In the genomic region with DNA sequence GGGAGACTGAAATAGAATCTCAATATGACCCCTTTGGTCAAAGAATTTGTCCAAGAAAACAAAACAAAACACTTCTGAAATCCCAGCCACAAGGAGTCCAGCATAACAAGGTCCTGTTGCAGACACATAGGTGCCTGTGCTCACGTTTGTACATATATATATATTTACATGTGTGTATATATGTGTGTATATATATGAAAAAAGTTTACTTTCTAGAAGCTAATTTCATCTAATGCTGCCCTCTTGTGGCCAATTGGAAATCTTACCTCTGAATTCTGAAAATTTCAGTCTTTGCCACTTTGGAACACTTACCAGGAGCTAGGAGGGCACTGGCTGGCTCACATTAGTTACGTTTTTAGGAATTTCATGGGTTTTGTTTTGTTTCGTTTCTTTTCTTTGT, we compare ENCODE assay signal across 9 mouse cellular contexts. TPM values are rescaled to one million over a fixed set of nuclear protein-coding genes. Genes with fewer than 3 reads are reported as not detected.
DNase-seq lines count a peak whose midpoint lies in the region; ATAC-seq and TF ChIP-seq lines count a peak whose summit lies in the region.
"Had no signal": no experiment of that assay in that cellular context is flagged by ENCODE, and none has a peak within 500 bp of the region (broad histone marks: within the 10 kb centered on the region; RNA-seq: fewer than 3 reads in every experiment).

No protein-coding gene starts in this region.

- WGBS in kidney, postnatal 0 days, result 30% methylated on average over 3 of the region's 3 CpGs
- WGBS in kidney, embryonic 16.5 days, result 20% methylated on average over 3 of the region's 3 CpGs

- H3K4me1 ChIP-seq in kidney, postnatal 0 days (replicated peaks; ENCODE audit: insufficient read depth, low read length), result no peaks in the 10 kb centered on the region
- no peaks in the 10 kb centered on the region for H3K4me1 ChIP-seq in kidney, embryonic 16.5 days (ENCODE audit: insufficient read depth, low read length)

- no peak overlapping the region for H3K4me2 ChIP-seq in kidney, postnatal 0 days (ENCODE audit: low read length)
- no peak overlapping the region for H3K4me2 ChIP-seq in kidney, embryonic 16.5 days (replicated peaks; ENCODE audit: low read depth, low read length)

- H3K9me3 ChIP-seq in kidney, postnatal 0 days (replicated peaks; ENCODE audit: low read length), result no peaks in the 10 kb centered on the region
- no peaks in the 10 kb centered on the region for H3K9me3 ChIP-seq in kidney, embryonic 16.5 days (ENCODE audit: low read length)
- H3K9me3 ChIP-seq: megakaryocyte, embryonic 14.5 days had no signal

- no peaks in the 10 kb centered on the region for H3K36me3 ChIP-seq in kidney, postnatal 0 days (ENCODE audit: insufficient read depth, low read length)
- no peaks in the 10 kb centered on the region for H3K36me3 ChIP-seq in kidney, embryonic 16.5 days (ENCODE audit: insufficient read depth, low read length)

- no peak overlapping the region for H3K27ac ChIP-seq in kidney, postnatal 0 days
- no peak overlapping the region for H3K27ac ChIP-seq in kidney, embryonic 16.5 days (ENCODE audit: low read length)

- H3K27me3 ChIP-seq in kidney, postnatal 0 days (ENCODE audit: insufficient read depth, low read length), result no peaks in the 10 kb centered on the region
- no peaks in the 10 kb centered on the region for H3K27me3 ChIP-seq in kidney, embryonic 16.5 days (ENCODE audit: insufficient read depth, low read length)

- DNase-seq in kidney, postnatal 0 days (ENCODE audit: low spot score), result peak; percentile 71
- DNase-seq in 416B (ENCODE audit: low read depth), result peak; percentile 66
- peak; percentile 52 to 55 for DNase-seq in B cell, adult 2 months
- peak; percentile 61 for DNase-seq in embryo, embryonic 10.5 days (ENCODE audit: low spot score)
- DNase-seq in gastrocnemius, postnatal 4 days (ENCODE audit: low spot score in 2 of 2), result no peak
- DNase-seq: layer of hippocampus, postnatal 36 days had no signal

- no peak overlapping the region for H3K9ac ChIP-seq in kidney, postnatal 0 days (ENCODE audit: low read depth, low read length)
- no peak overlapping the region for H3K9ac ChIP-seq in kidney, embryonic 16.5 days (replicated peaks; ENCODE audit: low read length)

- peak; percentile 68 for TF ChIP-seq CTCF in kidney, postnatal 0 days (IDR thresholded peaks at IDR 0.05; ENCODE audit: low read depth)

- no peak for ATAC-seq in kidney, postnatal 0 days (replicated peaks; ENCODE audit: low FRiP score, low read depth)
- no peak for ATAC-seq in kidney, embryonic 16.5 days (ENCODE audit: low FRiP score, low TSS enrichment)
- ATAC-seq in monocyte, adult 5-6 weeks (replicated peaks; ENCODE audit: insufficient number of reproducible peaks, low FRiP score, low TSS enrichment, poor library complexity, severe bottlenecking), result no peak

- H3K4me3 ChIP-seq in kidney, postnatal 0 days (replicated peaks; ENCODE audit: low read depth, low read length), result no peak overlapping the region
- H3K4me3 ChIP-seq in kidney, embryonic 16.5 days (ENCODE audit: low read length), result no peak overlapping the region
- H3K4me3 ChIP-seq: megakaryocyte, embryonic 14.5 days had no signal

RNA-seq across cellular contexts. Expression of a gene that starts 17.7 kb away (rescaled TPM):
- 4.1 and 4.3 TPM in 2 replicates for polyA plus RNA-seq in kidney, postnatal 0 days (2015; fragmentation: Nextera tagmentation; extraction: Ambion mirVana)
- polyA plus RNA-seq in kidney, embryonic 16.5 days (2015; fragmentation: Nextera tagmentation; extraction: Ambion mirVana), result 2.6 TPM in 2 replicates
- 16.9 to 24.0 TPM (median 22.9 TPM) in 3 replicates for total RNA-seq in monocyte, adult 5-6 weeks (2017)
- total RNA-seq in gastrocnemius, postnatal 4 days (2021), result 10 to 100 TPM; 10.1 to 10.4 TPM

RNA-seq across cellular contexts. Expression of a gene that starts 44.8 kb away (rescaled TPM):
- not detected in 2 replicates for polyA plus RNA-seq in kidney, postnatal 0 days (2015; fragmentation: Nextera tagmentation; extraction: Ambion mirVana)
- polyA plus RNA-seq in kidney, embryonic 16.5 days (2015; fragmentation: Nextera tagmentation; extraction: Ambion mirVana), result not detected in 2 replicates
- 0.48 to 2.1 TPM (median 0.49 TPM) in 3 replicates for total RNA-seq in monocyte, adult 5-6 weeks (2017)
- total RNA-seq in gastrocnemius, postnatal 4 days (2021), result under 1 TPM; 0.15 to 0.21 TPM

Comparison
In these comparisons a context has a peak if more than half of its experiments do, and no peak if none do; other contexts are left out.
1. DNase-seq: peak in kidney, postnatal 0 days (single experiment), 416B (single experiment), B cell, adult 2 months (2 of 2) and embryo, embryonic 10.5 days (single experiment); none in gastrocnemius, postnatal 4 days (0 of 2).